Mouse (Mus musculus) megakaryocyte, embryonic 14.5 days (primary cell): Measurements from ENCODE around the gene AB124611. TPM values are rescaled to one million over a fixed set of nuclear protein-coding genes. Genes with fewer than 3 reads are reported as not detected.
"Not testable (repeated sequence)": the region's sequence is repeated elsewhere in the genome, so short reads cannot be mapped to it uniquely, and the experiment has no call there.

ENCODE experiments used
- H3K27me3 ChIP-seq: replicated peaks from 2 replicates; pipeline ENCODE3; 2012; ENCODE audit warnings: inconsistent platforms
- H3K36me3 ChIP-seq: replicated peaks from 2 replicates; pipeline ENCODE3; 2012; ENCODE audit warnings: low read length, inconsistent platforms, mixed read lengths
- H3K4me1 ChIP-seq: 2 replicates; pipeline ENCODE4 v1.6.1; 2012; ENCODE audit warnings: inconsistent platforms
- H3K4me3 ChIP-seq: replicated peaks from 2 replicates; pipeline ENCODE3; 2012; ENCODE audit warnings: moderate library complexity, mild to moderate bottlenecking, inconsistent platforms
- H3K9me3 ChIP-seq: 2 replicates; pipeline ENCODE4 v1.6.1; 2012; ENCODE audit warnings: inconsistent platforms
- FLI1 ChIP-seq: IDR thresholded peaks from 2 replicates; pipeline ENCODE4 v1.6.1; 2012; ENCODE audit warnings: low read length, inconsistent platforms, mixed read lengths
- GATA1 ChIP-seq: IDR thresholded peaks from 3 replicates; pipeline ENCODE4 v1.6.1; 2012; ENCODE audit warnings: mixed read lengths, low read length, inconsistent platforms, borderline replicate concordance
- polyA plus RNA-seq: library from polyadenylated mRNA; stranded (reverse); fragments of >175 nt; gene quantifications from 2 replicates; pipeline ENCODE4 v1.2.3, GENCODE M21; 2012; ENCODE audit warnings: low replicate concordance; ENCODE audit not compliant: insufficient read depth

AB124611 gene
- polyA plus RNA-seq, 1 experiment, result 70.3 TPM

DNA sequence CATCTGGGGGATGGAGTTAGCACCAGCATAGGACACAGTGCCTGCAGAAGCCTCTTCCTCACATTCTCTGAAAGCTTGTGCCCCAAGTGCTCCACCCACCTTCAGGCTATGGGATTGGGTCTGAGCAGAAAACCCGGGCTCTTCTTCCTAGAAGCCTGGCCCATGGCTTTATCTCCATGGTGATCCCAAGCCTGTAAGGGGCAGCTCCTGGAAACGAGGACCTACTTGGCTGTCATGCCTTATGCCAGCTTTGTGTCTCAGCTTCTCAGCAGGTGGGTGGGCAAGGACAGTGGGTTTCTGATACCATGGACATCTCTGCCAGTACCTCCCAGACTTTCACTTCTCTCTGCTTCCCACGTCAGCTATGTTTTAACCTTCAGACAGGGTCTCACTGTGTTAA, 52.2 kb downstream of the AB124611 start:
- Histone ChIP-seq H3K9me3 (no peaks in the 10 kb centered on the region), H3K4me3 (no peak overlapping the region), H3K4me1 (peaks cover 24% of the 10 kb centered on the region), H3K36me3 (peaks cover 96% of the 10 kb centered on the region), H3K27me3 (no peaks in the 10 kb centered on the region)
- no peak for TF ChIP-seq FLI1
- TF ChIP-seq GATA1, result no peak

- H3K36me3 ChIP-seq, result peaks cover 99% of the 10 kb centered on the region
Measured at GRCm38 (mm10) chr9:21585401-21585800, 59.4 kb downstream of the AB124611 start.

GRCm38 (mm10) chr9:21587678-21588349, 61.8 kb downstream of the AB124611 start:
- no peak overlapping the region for H3K4me3 ChIP-seq
- TF ChIP-seq FLI1 (no peak), GATA1 (no peak)
- no peaks in the 10 kb centered on the region for H3K27me3 ChIP-seq
- no peaks in the 10 kb centered on the region for H3K9me3 ChIP-seq
- peaks cover 88% of the 10 kb centered on the region for H3K36me3 ChIP-seq
- peaks cover 34% of the 10 kb centered on the region for H3K4me1 ChIP-seq

More at GRCm38 (mm10) chr9:21585401-21585800, 59.4 kb downstream of the AB124611 start:
- Histone ChIP-seq H3K4me3 (no peak overlapping the region), H3K4me1 (peaks cover 16% of the 10 kb centered on the region), H3K9me3 (no peaks in the 10 kb centered on the region), H3K27me3 (no peaks in the 10 kb centered on the region)
- TF ChIP-seq FLI1, result no peak
- no peak for TF ChIP-seq GATA1

GRCm38 (mm10) chr9:21588350-21588749, 62.4 kb downstream of the AB124611 start:
- H3K27me3 ChIP-seq, result no peaks in the 10 kb centered on the region
- H3K4me1 ChIP-seq, result peaks cover 36% of the 10 kb centered on the region
- H3K36me3 ChIP-seq, result peaks cover 83% of the 10 kb centered on the region
- TF ChIP-seq FLI1 (no peak), GATA1 (no peak)
- no peaks in the 10 kb centered on the region for H3K9me3 ChIP-seq
- no peak overlapping the region for H3K4me3 ChIP-seq

DNA sequence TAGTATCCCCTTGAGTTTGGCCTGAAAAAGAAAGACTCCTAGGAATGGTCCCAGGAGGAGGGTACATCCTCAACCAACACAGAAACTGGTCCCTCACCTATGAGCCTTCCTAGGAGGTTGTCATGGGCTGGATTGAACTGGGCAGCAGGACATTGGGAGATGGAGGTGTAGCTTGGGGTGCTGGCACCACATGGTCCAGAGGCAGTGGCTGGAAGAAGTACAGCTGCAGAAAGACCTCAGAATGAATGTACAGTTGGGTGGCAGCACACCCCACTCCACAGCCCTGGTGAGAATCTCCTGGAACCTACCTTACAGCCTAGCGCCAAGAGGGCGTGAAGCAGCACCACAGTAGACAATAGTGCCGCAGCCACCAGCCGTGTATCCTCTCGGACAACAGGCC, 63.6 kb downstream of the AB124611 start:
- H3K36me3 ChIP-seq, result peaks cover 72% of the 10 kb centered on the region
- no peaks in the 10 kb centered on the region for H3K9me3 ChIP-seq
- peaks cover 48% of the 10 kb centered on the region for H3K4me1 ChIP-seq
- TF ChIP-seq GATA1, result no peak
- no peak for TF ChIP-seq FLI1
- no peak overlapping the region for H3K4me3 ChIP-seq
- no peaks in the 10 kb centered on the region for H3K27me3 ChIP-seq

- peaks cover 58% of the 10 kb centered on the region for H3K4me1 ChIP-seq
- peaks cover 68% of the 10 kb centered on the region for H3K36me3 ChIP-seq
Measured at GRCm38 (mm10) chr9:21591127-21591830, 65.3 kb downstream of the AB124611 start.

DNA sequence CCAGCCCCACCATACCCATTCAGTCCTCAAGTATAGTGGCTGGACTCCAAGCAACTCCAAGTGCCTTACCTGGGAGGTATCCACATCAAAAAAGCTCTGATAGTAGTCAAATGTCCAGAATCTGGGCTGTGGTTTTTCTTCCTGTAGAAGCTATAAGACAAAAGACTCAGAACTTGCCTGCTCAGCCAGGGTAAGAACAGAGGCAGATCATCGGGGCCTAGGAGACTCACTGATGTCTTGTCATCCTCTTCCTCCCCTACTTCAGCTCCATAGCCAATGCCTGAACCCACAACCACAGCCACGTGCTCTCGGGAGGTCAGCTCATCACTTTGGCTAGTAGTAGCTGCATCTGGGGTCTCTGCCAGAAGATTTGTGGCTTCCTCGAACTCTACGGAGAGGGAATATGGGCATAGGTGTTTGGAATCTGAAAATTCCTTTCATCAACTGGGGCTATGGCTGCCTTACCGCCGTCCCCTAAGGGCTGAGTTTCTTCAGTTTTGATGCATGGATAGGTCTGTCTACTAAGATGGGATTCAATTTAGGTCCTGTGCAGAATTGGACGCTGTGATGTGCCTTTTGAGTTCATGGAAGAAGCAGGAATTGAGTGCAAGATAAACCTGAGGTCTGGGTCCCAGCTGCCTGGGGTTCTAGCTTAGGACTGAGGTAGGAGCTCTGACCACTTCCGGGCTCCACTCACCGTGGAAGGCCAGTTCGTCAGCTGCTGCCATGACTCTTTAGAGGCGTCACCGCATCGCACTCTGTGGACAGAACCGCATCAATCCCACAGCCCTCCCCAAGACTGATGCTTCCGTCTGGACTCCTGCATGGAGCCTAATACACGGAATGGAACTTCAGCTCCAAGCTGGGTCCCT, 66.1 kb downstream of the AB124611 start:
- H3K4me3 ChIP-seq, result peak overlapping the region; percentile 99
- no peaks in the 10 kb centered on the region for H3K27me3 ChIP-seq
- peaks cover 65% of the 10 kb centered on the region for H3K36me3 ChIP-seq
- no peaks in the 10 kb centered on the region for H3K9me3 ChIP-seq
- TF ChIP-seq GATA1 (no peak), FLI1 (no peak)
- H3K4me1 ChIP-seq, result peaks cover 58% of the 10 kb centered on the region

More at GRCm38 (mm10) chr9:21591127-21591830, 65.3 kb downstream of the AB124611 start:
- H3K27me3 ChIP-seq, result no peaks in the 10 kb centered on the region
- no peaks in the 10 kb centered on the region for H3K9me3 ChIP-seq
- peak overlapping the region; percentile 66 for H3K4me3 ChIP-seq
- TF ChIP-seq GATA1, result no peak

GRCm38 (mm10) chr9:21592703-21593121, 66.7 kb downstream of the AB124611 start, which contains the start of the genes Timm29 and Yipf2:
Timm29 (plus strand) TSS chr9:21592722.
Yipf2 (minus strand) TSS chr9:21592828.
- Histone ChIP-seq H3K4me1 (peaks cover 58% of the 10 kb centered on the region), H3K36me3 (peaks cover 61% of the 10 kb centered on the region), H3K9me3 (no peaks in the 10 kb centered on the region), H3K4me3 (peak within 1 kb of the TSS; percentile 99), H3K27me3 (no peaks in the 10 kb centered on the region)
- TF ChIP-seq FLI1 (peak; percentile 93), GATA1 (no peak)

- Histone ChIP-seq H3K4me3 (peak overlapping the region; percentile 99), H3K27me3 (no peaks in the 10 kb centered on the region), H3K36me3 (peaks cover 57% of the 10 kb centered on the region), H3K4me1 (peaks cover 55% of the 10 kb centered on the region), H3K9me3 (no peaks in the 10 kb centered on the region)
- TF ChIP-seq FLI1 (no peak), GATA1 (no peak)
Measured at GRCm38 (mm10) chr9:21593122-21593721, 67.2 kb downstream of the AB124611 start.

DNA sequence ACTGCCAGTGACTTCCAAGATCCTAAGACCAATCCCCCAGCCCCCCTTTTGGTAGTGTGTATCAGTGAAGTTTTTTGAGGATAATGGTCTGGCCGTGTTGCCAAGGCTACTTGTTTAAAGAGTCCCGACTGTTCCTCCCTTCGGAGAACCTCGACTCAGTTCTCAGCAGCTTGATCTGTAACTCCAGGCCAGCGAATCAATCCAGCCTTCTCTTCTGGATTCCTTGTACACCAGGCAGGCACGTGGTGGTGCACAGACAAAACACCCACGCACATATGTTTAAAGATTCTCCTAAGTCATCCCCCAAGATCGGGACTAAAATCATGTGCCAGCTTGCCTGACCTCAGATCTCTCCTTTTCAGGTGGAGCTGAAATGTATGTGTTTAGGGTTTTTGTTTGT, 68.4 kb downstream of the AB124611 start:
- Histone ChIP-seq H3K36me3 (peaks cover 47% of the 10 kb centered on the region), H3K4me1 (peaks cover 55% of the 10 kb centered on the region), H3K4me3 (peak overlapping the region; percentile 99)
- not testable (repeated sequence) for H3K27me3 ChIP-seq, H3K9me3 ChIP-seq
